Mouse (Mus musculus) heart, embryonic 16.5 days (tissue): ENCODE results near the gene Trim60. TPM values are rescaled to one million over a fixed set of nuclear protein-coding genes. Genes with fewer than 3 reads are reported as not detected.
A peak's percentile ranks its signal among the peaks of the same experiment; 100 is the strongest.

Source experiments
- ATAC-seq: fragments of 200-750 bp; cut with Nextera tagmentation; replicated peaks from 2 replicates; pipeline ENCODE4 v1.8.0; 2017; ENCODE audit warnings: moderate number of reproducible peaks; ENCODE audit not compliant: insufficient read depth, low FRiP score; ENCODE audit errors: extremely low read depth
- H3K27ac ChIP-seq: fragments of 300-500 bp; sonication (generic); 2 replicates; pipeline ENCODE4 v1.5.1; 2014; ENCODE audit warnings: mild to moderate bottlenecking, low read length, control low read depth, moderate library complexity
- H3K27me3 ChIP-seq: fragments of 300-500 bp; sonication (generic); 2 replicates; pipeline ENCODE4 v1.6.1; 2014; ENCODE audit warnings: low read length, mixed read lengths; ENCODE audit not compliant: control insufficient read depth, insufficient read depth
- H3K36me3 ChIP-seq: fragments of 300-500 bp; sonication (generic); 2 replicates; pipeline ENCODE4 v1.6.1; 2014; ENCODE audit not compliant: control insufficient read depth, insufficient read depth
- H3K4me1 ChIP-seq: fragments of 300-500 bp; sonication (generic); 2 replicates; pipeline ENCODE4 v1.6.1; 2014; ENCODE audit warnings: low read length, mixed read lengths; ENCODE audit not compliant: control insufficient read depth, insufficient read depth
- H3K4me2 ChIP-seq: fragments of 300-500 bp; sonication (generic); 2 replicates; pipeline ENCODE4 v1.6.1; 2014; ENCODE audit warnings: low read depth, mild to moderate bottlenecking, control low read depth, low read length
- H3K4me3 ChIP-seq: fragments of 300-500 bp; sonication (generic); 2 replicates; pipeline ENCODE4 v1.5.1; 2014; ENCODE audit warnings: mild to moderate bottlenecking, control low read depth, low read length
- H3K9ac ChIP-seq: fragments of 300-500 bp; sonication (generic); 2 replicates; pipeline ENCODE4 v1.6.1; 2014; ENCODE audit warnings: low read length, control low read depth
- H3K9me3 ChIP-seq: fragments of 300-500 bp; sonication (generic); replicated peaks from 2 replicates; pipeline ENCODE4 v1.6.1; 2016; ENCODE audit warnings: low read length; ENCODE audit not compliant: control insufficient read depth
- WGBS: fragments of 180-500 bp; shearing (Covaris S2); extraction: QIAGEN DNeasy Blood & Tissue Kit; methylation state at CpG from one replicate; pipeline ENCODE4 v1.1.7; 2014; 5-methylcytosine and 5-hydroxymethylcytosine counted together
- polyA plus RNA-seq: library from polyadenylated mRNA; unstranded; fragments of >200 nt; fragmentation: Nextera tagmentation; extraction: Ambion mirVana; gene quantifications from 2 replicates; pipeline ENCODE4 v1.2.1, GENCODE M21; 2015

Trim60 gene
- polyA plus RNA-seq, 1 experiment from 2014 or later = not detected

DNA sequence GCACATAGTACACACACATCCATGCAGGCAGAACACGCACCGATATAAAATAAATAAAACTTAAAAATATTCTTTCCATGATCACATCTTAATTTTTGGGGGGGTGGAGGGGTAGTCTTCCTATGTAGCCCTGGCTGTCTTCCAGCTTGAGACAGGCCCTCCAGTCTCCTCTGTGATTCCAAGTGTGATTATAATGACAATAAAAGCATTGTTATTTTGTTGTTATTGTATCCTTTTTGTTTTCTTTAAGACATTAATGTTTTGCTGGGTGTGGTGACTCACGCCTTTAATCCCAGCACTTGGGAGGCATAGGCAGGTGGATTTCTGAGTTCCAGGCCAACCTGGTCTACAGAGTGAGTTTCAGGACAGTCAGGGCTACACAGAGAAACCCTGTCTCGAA lies 29.4 kb upstream of the Trim60 start:
- no peaks in the 10 kb centered on the region for H3K36me3 ChIP-seq
- H3K4me1 ChIP-seq = no peaks in the 10 kb centered on the region
- H3K4me2 ChIP-seq = no peak overlapping the region
- WGBS = 83% methylated on average over 4 of the region's 4 CpGs
- no peak overlapping the region for H3K4me3 ChIP-seq
- no peak overlapping the region for H3K9ac ChIP-seq
- H3K9me3 ChIP-seq = no peaks in the 10 kb centered on the region
- H3K27me3 ChIP-seq = no peaks in the 10 kb centered on the region
- ATAC-seq = no peak
- no peak overlapping the region for H3K27ac ChIP-seq

DNA sequence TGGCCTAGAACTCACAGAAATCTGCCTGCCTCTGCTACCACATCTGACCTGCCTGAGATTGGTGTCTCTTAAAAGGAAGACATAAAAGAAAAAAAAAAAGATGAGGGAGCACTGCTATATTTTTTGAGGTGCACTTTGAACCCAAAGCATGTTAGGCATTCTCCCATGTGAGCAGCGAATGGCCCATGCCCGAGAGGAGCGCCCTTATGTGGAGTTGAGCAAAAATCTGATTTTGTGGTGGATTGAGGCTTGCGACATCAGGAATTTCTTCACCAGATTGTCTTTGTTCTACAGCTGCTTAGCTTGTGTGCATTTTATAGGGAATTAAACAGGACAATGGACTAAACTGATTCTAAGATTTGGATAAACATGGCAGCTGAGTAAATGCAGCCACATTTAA lies 28.8 kb upstream of the Trim60 start:
- no peak for ATAC-seq
- WGBS = 93% methylated on average over 4 of the region's 4 CpGs
- Histone ChIP-seq H3K4me1 (no peaks in the 10 kb centered on the region), H3K36me3 (no peaks in the 10 kb centered on the region), H3K4me2 (no peak overlapping the region), H3K9ac (no peak overlapping the region), H3K4me3 (no peak overlapping the region), H3K9me3 (no peaks in the 10 kb centered on the region), H3K27me3 (no peaks in the 10 kb centered on the region), H3K27ac (no peak overlapping the region)

DNA sequence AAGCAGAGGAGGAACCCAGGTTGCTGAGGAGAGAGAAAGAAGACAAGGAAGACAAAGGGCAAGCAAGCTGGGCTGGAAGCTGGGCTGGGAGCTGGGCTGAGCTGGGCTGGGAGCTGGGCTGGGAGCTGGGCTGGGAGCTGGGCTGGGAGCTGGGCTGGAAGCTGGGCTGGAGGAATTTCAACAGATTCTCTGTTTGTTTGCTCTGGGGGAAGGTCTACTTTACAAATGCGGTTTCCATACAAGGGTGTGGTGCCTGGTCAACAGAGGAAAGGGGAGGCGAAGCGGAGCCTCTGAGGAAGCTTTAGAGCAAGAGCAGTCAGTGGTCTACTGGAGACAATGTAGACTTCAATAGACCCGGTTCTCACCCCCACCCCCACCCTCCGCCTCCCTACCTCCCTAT lies 28.2 kb upstream of the Trim60 start:
- Histone ChIP-seq H3K9ac (no peak overlapping the region), H3K27ac (no peak overlapping the region), H3K4me3 (no peak overlapping the region), H3K4me1 (no peaks in the 10 kb centered on the region), H3K4me2 (peak overlapping the region; percentile 25; the same call in 1 of the 2 replicates), H3K27me3 (no peaks in the 10 kb centered on the region), H3K9me3 (no peaks in the 10 kb centered on the region), H3K36me3 (no peaks in the 10 kb centered on the region)
- WGBS = 38% methylated on average over 5 of the region's 5 CpGs
- ATAC-seq = no peak

DNA sequence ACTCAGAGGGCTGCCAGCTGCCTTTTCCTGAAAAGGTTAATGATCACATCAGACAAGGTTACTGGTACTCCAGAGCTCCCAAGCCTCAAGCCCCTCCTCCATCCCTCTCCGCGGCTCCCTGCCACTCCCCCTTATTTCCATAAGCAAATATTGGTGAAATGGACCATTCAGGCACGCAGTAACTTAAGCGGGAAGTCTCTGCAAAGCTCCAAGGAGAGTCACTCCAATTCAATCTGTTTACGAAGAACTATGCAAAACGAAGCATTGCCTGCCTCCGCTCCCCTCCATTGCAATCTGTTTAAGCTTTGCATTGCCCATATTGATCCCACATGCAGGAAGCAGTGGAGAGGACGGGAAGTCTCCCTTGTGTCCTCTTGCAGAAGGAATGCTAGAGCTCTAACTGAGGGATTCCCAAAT lies 18.7 kb upstream of the Trim60 start, which contains the start of gene Apela:
Apela (minus strand) TSS at position 220 of the 417 bp plus-strand sequence.
- no peaks in the 10 kb centered on the region for H3K36me3 ChIP-seq
- H3K9ac ChIP-seq = peak within 1 kb of the TSS; percentile 43; the same call in 1 of the 2 replicates
- 1% methylated on average over 8 of the region's 8 CpGs for WGBS
- H3K4me1 ChIP-seq = no peaks in the 10 kb centered on the region; the same call in 1 of the 2 replicates
- no peaks in the 10 kb centered on the region for H3K27me3 ChIP-seq
- no peaks in the 10 kb centered on the region for H3K9me3 ChIP-seq
- H3K4me2 ChIP-seq = peak within 1 kb of the TSS; percentile 82
- H3K27ac ChIP-seq = no peak within 1 kb of the TSS
- H3K4me3 ChIP-seq = peak within 1 kb of the TSS; percentile 54
- ATAC-seq = no peak

DNA sequence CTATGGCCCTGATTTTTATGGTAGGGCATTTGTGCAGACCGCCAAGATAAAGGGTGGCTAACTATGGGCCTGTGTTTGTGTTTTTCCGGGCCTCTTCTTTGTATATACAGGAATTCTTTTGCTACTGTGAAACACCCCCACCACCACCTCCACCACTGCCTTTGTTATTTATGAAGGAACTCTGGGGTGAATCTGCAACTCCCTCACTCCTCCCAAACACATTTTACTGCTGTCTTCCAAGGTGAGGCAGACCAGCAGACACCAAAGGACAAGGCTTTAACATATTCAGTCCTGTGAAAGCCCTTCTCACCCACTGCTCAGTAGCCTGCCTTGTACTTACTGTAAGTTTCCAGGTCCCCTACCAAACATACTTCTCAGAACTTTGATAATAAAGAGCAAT lies 15.8 kb upstream of the Trim60 start:
- Histone ChIP-seq H3K27ac (no peak overlapping the region), H3K36me3 (no peaks in the 10 kb centered on the region), H3K9me3 (no peaks in the 10 kb centered on the region), H3K4me2 (no peak overlapping the region), H3K9ac (no peak overlapping the region), H3K27me3 (no peaks in the 10 kb centered on the region), H3K4me1 (no peaks in the 10 kb centered on the region; the same call in 1 of the 2 replicates), H3K4me3 (no peak overlapping the region)
- WGBS = 70% methylated on average over 2 of the region's 2 CpGs
- ATAC-seq = no peak

DNA sequence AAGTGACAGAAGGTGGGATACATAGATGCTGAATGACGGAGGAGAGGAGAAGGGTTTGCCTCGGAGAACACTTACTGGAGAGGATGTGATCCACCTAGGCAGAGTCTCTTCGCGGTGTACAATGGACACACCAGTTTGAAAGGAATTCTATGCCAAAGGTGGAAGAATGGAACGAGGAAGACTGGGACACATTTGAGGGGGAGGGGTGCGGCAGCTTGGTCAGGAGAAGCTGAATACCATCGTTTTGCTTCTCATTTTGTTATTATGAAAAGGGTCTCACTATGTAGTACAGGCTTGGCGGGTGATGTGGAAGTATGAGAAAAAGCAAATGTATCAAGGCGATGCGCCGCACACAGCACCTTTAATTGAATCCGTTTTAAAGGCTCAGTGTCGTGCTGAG lies 14.7 kb upstream of the Trim60 start:
- Histone ChIP-seq H3K9me3 (no peaks in the 10 kb centered on the region), H3K4me3 (no peak overlapping the region), H3K27ac (no peak overlapping the region), H3K4me2 (no peak overlapping the region), H3K9ac (no peak overlapping the region), H3K4me1 (no peaks in the 10 kb centered on the region; the same call in 1 of the 2 replicates), H3K36me3 (no peaks in the 10 kb centered on the region), H3K27me3 (no peaks in the 10 kb centered on the region)
- ATAC-seq = no peak
- 83% methylated on average over 13 of the region's 13 CpGs for WGBS

DNA sequence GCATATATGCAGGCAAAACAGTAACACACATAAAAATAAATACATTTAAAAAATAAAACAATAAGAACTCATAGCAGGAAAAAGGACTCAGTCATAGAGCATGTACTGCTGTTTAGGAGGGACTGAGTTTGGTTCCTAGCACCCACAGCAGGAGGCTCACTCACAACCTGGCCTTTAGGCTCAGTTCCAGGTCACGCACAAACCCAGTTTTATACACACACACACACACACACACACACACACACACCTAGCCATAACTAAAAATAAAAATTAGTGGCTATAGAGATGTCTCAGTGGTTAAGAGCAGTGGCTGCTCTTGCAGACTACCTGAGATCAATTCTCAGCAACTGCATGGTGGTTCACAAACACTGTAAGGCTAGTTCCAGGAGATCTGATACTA lies 13.7 kb upstream of the Trim60 start:
- no peak overlapping the region for H3K27ac ChIP-seq
- no peaks in the 10 kb centered on the region for H3K9me3 ChIP-seq
- 95% methylated on average over 1 of the region's 1 CpGs for WGBS
- no peaks in the 10 kb centered on the region for H3K36me3 ChIP-seq
- H3K4me1 ChIP-seq = no peaks in the 10 kb centered on the region; the same call in 1 of the 2 replicates
- no peak overlapping the region for H3K9ac ChIP-seq
- ATAC-seq = no peak
- no peaks in the 10 kb centered on the region for H3K27me3 ChIP-seq
- no peak overlapping the region for H3K4me2 ChIP-seq
- no peak overlapping the region for H3K4me3 ChIP-seq

DNA sequence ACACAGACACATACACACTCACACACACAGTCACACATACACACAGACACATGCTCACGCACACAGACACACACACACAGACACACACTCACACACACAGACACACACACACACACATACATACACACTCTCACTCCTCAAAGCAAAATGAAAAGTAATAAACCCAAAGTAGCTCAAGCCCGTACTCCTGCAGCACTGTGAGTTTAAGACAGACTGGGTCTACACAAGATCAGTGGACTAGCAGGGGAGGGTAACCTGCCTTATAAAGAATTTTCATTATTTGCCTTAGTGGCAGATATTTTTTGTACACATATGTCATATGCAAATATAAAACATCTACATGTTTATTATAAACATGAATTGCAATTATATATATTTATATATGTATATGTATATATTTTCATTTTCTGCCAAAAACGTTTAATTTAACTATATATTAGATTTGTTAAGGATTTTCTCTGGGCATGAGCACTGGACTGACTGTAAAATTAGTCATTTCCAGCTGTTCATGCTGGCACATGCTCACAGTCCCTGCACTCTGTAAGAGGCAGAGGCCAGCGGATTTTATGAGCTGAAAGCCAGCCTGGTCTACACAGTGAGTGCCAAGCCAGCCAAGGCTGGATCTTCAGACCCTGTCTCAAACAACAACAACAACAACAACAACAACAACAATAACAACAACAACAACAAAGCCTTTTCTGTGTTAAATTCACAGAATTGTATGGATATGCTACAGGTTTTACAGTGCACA lies 12.5 kb upstream of the Trim60 start:
- Histone ChIP-seq H3K27me3 (no peaks in the 10 kb centered on the region), H3K9ac (no peak overlapping the region), H3K4me3 (no peak overlapping the region), H3K36me3 (no peaks in the 10 kb centered on the region), H3K9me3 (no peaks in the 10 kb centered on the region), H3K4me2 (no peak overlapping the region), H3K27ac (no peak overlapping the region), H3K4me1 (no peaks in the 10 kb centered on the region; the same call in 1 of the 2 replicates)
- WGBS = 66% methylated on average over 4 of the region's 4 CpGs
- ATAC-seq = no peak

DNA sequence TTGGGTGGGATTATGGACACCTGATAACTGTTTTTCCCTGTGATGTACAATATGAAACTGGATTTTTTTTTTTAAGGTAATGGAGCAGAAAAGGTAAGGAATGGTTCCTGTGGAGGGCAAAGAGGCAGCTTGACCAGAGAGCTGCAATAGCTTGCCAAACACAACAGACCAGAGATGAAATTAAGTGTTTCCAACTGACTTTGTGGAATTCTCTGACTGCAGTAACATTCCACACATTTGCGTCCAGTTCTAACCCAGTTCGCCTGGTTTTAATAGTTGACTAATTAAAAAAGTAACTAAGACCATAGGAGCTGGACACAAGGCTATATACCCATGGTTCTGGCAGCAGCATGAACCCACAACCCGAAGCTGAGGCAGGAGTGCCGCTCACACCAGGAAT lies 11.4 kb upstream of the Trim60 start:
- H3K9me3 ChIP-seq = no peaks in the 10 kb centered on the region
- no peak overlapping the region for H3K9ac ChIP-seq
- no peaks in the 10 kb centered on the region for H3K4me1 ChIP-seq
- no peak for ATAC-seq
- WGBS = 80% methylated on average over 4 of the region's 4 CpGs
- no peaks in the 10 kb centered on the region for H3K27me3 ChIP-seq
- H3K27ac ChIP-seq = no peak overlapping the region
- no peak overlapping the region for H3K4me3 ChIP-seq
- H3K4me2 ChIP-seq = no peak overlapping the region
- no peaks in the 10 kb centered on the region for H3K36me3 ChIP-seq
